Mouse (Mus musculus): ENCODE results near the gene Neurog2.

Gene Neurog2

DNA sequence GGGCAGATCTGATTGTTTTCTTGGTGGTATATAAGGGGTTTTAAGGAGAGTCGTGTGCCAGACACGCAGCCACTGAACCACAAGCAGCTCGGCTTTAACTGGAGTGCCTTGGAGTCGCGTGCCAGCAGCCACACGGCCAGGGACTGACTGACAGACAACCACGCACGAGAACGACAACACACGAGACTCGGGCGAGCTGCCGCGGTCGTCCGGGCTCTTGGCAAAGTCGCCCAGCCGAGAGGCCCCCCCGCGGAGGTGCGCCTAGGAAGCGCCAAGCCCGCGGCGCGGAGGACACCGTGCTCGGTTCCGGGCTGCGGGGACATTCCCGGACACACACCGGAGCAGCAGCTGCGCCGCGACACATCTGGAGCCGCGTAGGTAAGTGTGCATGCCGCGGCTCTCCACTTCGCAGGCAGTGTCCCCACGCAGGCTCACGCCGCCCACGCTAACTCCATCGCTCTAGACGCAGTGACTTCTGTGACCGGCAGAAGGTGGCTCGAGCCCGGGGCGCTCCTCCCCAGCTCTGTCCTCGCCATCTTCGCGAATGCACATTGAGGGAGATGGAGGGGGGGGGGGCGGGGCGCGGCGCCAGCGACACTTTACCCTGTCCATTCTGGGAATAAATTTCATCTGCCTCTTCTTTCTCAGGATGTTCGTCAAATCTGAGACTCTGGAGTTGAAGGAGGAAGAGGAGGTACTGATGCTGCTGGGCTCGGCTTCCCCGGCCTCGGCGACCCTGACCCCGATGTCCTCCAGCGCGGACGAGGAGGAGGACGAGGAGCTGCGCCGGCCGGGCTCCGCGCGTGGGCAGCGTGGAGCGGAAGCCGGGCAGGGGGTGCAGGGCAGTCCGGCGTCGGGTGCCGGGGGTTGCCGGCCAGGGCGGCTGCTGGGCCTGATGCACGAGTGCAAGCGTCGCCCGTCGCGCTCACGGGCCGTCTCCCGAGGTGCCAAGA lies at the start of gene Neurog2:
Gene Neurog2 (plus strand): TSS at position 56 of the 953 bp plus-strand sequence.
- DNase-seq (ENCODE audit: low read depth, low spot score) = no peak

DNA sequence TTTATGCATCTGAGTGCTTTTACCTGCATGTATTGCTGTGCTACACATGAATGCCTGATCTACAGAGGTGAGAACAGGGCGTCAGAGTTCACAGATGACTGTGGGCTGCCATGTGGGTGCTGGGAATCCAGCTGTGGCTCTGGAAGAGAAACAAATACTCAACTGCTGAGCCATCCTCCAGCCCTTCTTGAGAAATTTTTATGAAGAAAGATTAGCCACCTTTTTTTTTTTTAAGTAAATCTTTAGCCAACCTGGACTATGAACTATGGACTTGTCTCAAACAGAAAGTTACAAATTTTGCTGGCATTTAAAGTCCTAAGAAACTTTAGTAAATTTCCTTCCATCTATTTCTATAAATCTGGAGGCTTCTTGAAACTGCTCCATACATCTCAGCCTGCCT lies 35.8 kb upstream of the Neurog2 start:
- no peak for DNase-seq (ENCODE audit: low read depth, low spot score)

DNA sequence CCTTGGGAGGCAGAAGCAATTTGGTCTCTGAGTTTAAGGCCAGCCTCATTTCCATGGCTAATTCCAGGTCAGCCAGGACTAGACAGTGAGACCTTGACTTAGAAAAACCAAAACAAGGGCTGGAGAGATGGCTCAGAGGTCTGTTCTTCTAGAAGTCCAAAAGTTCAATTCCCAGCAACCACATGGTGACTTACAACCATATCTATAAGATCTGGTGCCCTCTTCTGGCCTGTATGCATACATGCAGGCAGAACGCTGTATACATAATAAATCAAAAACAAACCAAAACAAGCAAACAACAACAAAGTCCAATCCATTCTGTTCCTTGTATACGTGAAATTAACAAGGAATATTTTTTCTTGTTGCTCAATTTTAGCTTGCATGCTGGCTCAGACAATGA lies 24.8 kb upstream of the Neurog2 start:
- no peak for DNase-seq (ENCODE audit: low read depth, low spot score)

DNA sequence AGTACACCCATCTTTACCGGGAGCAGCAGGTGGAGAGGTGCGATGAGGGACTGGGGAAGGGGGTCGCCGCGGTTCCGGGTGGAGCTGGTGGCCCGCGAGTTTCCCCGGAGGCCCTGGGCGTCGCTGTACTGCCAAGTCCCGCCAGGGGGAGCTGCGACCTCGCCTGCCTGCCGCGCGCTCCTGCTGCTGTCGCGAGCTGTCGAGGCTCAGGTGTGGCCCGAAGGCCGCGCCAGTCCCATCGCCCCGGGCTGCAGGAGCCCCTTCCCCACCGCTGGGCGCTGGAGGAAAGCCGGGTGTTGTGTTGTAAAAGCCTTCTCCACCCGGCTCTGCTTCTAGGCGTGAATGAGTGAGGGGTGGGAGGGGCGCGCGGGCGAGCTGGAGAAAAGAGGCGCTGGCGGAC lies 7.6 kb upstream of the Neurog2 start:
- peak; percentile 60 for DNase-seq (ENCODE audit: low read depth, low spot score)

DNA sequence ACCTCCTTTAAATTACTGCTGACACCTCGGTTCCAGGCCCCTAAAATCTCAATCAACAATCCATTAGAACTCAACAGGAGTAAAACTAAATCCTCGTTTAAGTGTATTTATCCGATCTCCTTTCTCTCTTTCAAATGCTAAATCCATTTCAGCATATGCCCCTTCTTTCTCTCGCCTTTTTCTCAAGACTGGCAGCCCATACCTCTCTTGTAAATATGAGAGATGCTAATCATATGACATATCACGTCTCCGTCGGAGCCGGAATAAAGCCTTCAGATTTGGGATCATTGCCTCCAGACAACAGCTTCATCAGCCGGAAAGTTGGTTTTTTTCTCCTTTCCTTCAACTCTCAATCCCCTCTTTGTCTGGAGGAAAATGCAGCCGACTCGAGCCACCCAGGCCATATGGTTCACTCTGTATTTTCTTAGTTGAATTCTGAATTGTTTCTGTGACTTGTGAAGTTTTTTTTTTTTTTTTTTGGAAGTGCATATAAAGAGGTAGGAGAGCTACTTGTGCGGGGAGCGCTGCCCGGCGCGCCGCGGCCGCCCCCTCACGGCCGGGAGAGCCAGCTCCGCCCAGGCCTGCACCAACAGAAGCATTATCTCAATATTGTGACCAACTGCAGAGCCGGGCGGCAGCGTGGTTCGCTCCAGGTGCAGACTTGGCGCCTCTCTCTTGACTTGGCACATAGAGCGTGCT lies 7.1 kb upstream of the Neurog2 start:
- DNase-seq (ENCODE audit: low read depth, low spot score) = no peak

DNA sequence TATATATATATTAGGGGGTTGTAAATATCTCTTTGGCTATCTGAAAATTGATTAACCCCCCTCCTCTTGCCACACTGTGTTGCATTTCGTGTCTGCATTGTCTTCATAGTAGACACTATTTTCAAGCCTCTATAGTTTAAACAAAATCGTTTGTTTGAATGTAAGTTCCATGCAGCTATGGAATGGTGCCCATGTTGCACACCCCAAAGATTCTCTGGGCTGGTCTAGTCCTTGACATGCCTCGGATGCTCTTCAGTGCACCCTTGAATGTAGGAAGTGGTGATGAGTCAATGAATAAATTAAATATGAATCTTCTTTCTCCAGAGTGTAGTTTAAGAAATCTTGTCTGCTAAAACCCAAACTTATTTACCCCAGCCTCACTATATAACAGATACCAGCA lies 6.4 kb upstream of the Neurog2 start:
- no peak for DNase-seq (ENCODE audit: low read depth, low spot score)

DNA sequence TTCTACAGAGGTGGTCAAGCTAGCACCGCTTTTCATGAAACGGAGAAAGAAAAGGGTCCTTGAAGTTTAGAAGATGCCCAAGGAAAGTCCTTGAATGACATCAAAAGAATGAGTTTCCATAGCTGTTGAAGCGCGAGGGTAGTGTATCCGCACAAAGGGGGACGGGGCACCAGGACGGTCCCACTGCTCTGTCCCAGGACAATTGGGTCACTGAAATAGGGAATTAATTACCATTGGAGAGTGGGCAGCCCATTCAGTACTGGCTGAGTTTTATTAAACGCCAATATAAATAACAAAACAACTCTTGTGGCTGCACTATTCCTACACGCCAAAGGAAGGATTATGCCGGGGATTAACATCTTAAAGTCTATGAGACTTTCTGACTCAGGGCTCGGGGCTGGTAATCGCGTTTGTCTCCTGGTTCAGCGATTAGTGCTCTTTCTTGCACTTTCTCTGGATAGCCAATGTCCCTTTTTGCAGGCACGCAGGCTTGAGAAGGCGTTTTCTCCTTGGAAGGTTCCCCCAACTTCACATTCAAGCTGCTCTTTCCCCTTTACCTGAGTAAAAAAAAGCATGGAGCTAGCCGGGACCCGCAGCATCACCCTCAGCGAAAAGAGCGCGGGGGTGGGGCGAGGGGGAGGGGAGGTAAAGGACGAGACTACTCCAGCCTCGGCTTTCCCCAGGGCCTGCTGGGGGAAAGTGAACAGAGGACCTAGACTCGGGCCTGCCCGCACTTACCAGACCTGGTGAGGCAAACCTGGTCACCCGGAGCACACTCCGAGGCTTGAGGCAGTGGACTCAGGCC lies 5.6 kb upstream of the Neurog2 start:
- DNase-seq (ENCODE audit: low read depth, low spot score) = no peak

DNA sequence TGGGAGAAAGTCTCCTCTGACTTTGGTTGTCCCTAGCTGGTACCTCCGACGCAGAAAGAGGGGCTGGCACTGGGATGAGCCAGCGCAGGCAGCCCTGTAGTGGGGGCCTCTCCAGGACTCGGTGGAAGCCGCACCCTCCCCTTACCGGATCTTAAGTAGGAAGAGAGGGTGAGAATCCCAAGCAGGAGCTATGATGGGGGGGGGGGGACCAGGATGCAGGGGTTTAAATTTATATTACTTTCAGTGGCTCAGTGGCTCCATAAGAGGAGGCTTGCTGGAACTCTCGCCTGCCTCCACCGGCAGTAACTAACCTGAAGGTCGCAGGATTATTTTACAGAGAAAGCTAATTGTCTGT lies 5.0 kb upstream of the Neurog2 start:
- DNase-seq (ENCODE audit: low read depth, low spot score) = no peak

DNA sequence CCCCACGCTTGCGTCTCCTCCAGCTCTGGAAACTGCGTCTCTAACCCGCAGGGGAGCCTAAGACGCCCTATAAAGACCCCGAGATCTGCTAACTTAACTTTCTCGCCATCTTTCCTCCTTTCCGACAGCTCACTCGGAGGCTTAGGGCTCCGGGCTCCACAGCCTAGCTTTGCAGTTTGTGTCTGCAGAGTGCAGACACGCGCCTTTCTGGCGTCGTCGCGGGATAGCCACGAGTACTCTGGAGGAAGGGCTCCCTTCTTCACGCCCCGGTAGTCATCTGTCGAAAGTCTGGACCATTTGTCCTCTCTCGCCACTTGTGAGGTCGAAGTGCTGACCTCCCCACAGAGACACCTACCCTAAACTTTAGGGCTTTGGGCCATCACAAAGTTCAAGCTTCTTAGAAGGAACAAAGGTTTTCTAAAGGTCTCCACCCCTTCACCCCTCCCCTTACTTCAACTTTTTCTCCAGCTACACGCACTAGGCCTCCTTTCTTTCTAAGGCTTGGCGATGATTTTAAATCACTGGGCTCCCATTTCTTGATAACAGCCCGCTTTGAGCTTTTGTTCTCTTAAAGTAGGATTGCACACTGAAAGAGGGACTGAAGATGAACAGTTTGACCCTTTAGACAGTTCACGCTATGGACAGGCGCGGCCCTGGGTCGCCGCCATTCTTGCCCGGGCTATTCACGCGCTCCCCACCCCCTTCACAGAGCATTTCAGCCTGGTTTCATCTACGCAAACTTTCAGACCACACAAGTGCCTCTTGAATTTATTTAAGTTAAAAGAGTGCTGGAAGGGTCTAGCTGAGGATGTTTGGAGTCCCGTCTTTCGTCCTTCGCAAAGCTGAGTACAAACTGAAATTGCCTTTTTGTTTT lies 4.4 kb upstream of the Neurog2 start:
- no peak for DNase-seq (ENCODE audit: low read depth, low spot score)

DNA sequence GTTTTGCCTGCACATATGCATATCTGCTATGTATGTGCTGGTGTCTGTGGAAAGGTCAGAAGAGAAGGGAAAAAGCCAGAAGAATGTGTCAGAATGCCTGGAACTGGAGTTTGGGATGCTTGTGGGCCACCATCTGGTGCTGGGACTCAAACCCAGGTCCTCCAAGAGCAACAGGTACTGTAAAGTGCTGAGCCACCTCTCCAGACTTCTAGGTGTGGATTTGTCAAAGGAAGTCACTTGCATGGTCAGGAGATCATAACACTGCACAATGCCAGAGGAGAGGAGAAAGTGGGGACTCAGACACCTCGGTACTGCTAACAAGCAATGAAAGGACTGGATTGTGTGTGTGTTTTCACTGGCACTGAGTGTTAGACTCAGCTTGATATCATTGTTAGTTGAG lies 2.7 kb upstream of the Neurog2 start:
- DNase-seq (ENCODE audit: low read depth, low spot score) = no peak

DNA sequence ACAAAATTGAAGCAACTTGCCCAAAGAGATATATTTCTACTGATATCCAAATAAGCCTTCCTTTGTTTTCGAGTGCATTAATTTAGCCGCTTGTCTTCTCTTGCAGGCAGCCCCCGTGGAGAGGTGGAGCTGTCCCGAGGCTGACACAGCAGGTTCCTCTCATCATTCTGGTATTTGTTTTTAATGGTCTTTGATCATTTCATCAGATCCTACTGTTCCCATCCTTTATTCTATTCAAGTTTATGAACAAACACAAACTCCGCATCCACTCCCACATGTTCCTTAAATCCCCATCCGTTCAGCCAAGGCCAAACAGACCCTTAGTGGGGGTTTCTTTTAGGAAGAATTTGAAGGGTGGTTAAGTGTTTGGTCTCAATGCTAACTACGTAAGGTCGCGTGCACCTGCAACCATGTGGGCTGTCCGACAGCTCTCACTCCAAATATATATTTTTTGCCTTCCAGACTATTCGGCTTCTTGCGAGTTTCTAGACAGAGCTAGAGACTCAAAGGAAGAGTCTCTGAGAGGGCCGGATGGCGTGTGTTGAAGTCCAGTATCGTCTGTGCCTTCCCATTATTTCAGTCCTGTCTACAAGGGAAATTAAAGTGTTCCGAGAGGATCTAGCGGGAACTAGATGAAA lies 2.1 kb upstream of the Neurog2 start:
- DNase-seq (ENCODE audit: low read depth, low spot score) = no peak

DNA sequence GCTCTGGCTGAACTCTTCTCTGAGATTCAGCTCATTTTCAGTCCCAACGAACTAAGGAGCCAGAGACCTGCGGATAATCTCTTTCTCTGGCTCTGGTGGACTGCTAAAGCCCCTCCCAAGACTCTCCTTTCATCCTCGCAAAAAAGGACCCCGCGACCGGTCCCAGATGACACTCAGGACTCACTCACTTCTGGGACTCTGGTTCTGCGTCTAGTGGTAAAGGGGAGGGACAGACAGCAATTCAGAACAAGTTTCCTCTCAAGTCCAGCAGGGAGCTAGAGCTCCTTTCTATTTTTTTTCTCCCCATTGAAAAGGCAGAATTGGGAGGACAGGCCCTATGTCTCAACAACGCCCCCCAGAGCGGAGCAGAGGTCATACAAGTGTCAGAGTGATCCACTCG lies 1.4 kb upstream of the Neurog2 start:
- DNase-seq (ENCODE audit: low read depth, low spot score) = no peak

DNA sequence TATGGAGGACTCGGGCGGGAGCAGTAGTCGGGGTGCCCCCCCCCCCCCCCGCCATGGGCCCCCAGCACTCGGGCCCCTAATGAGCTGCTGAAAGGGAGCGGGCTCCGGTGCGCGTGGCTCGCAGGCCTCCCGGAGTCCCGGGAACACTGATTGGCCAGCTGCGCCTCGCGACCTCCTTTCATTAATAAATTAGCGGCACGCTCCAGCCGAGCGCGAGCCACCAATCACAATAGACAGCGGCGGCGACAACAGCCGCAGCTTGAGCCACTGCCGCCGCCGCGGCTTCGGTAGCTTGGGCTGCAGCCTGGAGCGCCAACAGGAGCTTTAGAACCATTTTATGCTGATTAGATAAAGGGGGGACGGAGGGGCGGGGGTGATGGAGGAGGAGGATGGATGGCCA lies 404 bp upstream of the Neurog2 start:
- no peak for DNase-seq (ENCODE audit: low read depth, low spot score)

DNA sequence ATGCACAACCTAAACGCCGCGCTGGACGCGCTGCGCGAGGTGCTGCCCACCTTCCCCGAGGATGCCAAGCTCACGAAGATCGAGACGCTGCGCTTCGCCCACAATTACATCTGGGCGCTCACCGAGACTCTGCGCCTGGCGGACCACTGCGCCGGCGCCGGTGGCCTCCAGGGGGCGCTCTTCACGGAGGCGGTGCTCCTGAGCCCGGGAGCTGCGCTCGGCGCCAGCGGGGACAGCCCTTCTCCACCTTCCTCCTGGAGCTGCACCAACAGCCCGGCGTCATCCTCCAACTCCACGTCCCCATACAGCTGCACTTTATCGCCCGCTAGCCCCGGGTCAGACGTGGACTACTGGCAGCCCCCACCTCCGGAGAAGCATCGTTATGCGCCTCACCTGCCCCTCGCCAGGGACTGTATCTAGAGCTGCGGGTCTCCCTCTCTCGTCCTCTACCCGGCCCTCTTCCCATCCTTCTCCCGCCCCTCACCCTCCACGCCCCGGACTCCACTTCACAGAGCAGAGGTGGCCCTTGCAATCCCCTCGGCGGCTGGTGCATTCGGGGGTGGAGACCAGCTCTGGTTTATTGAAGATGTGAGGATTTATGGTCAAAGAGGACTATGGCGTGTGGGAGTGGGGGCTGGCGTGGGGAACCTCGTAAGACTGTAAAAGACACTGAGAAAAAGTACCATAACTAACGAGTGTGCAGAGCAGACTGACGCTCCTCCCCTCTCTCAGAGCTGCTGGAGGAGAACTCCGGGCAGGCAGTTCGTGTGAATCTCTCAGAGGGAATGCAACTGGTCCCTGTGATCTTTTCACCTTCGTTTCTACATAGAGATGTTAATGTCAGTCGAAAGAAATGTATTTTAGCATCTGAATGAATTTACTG lies 1.4 kb downstream of the Neurog2 start:
- DNase-seq (ENCODE audit: low read depth, low spot score) = peak; percentile 65

DNA sequence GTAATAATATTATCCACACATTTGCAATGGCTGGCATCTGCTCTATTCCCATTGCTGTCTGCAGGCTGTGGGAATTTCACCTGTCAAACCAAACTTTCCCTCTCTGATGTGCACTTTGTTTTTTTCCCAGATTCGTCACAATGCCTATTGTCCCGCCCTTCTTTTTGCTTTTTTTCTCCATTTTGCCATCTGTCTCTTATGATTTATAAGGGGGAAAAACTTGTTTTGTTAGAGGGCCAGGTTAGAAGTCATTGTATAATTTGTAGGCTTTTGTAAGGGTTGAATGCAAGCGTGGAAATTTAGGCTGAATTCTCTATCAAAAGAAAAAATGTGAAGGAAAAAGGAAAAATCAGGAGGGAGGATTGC lies 2.0 kb downstream of the Neurog2 start:
- no peak for DNase-seq (ENCODE audit: low read depth, low spot score)

DNA sequence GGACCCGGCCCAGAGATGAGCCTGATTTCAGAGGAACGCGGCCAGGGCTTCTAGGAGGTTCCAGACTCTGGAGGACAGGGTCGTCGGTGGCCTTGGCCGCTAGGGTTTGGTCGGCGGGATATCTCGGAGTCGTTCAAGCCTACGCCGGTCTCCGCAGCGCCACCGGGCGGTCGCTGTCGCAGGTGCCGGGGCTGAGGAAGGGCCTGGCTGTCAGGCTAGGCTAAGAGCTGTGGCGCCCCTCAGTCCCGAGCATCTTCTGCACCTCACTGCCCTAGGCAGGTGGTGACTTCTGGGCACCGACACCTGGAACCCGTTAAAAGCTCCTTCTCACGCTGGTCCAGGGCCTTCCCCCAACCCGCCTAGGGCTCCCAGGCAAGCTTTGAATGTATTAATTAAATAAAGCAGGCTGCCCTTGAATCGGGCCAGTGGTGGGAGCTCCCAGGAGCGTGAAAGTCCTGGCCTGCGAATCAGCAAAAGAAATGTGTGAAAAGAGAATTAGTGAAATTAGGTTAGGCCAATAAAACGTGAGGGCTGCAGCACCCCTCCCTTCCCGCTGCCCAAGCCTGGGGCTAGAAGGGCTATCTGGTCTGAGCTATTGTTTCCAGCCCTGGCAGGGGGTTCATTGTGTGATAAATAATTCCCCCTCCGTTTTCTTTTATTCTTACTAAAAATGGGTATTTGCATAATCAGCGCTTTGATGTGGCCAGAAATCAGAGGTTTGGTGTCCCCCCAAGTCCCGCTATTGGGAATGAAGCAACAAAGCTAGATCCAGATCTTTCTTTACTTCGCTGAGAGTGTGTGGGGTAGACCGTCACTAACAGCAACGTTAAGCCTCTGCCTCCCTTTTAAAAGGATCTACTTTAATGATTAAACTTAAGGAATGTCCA lies 7.2 kb downstream of the Neurog2 start:
- no peak for DNase-seq (ENCODE audit: low read depth, low spot score)

DNA sequence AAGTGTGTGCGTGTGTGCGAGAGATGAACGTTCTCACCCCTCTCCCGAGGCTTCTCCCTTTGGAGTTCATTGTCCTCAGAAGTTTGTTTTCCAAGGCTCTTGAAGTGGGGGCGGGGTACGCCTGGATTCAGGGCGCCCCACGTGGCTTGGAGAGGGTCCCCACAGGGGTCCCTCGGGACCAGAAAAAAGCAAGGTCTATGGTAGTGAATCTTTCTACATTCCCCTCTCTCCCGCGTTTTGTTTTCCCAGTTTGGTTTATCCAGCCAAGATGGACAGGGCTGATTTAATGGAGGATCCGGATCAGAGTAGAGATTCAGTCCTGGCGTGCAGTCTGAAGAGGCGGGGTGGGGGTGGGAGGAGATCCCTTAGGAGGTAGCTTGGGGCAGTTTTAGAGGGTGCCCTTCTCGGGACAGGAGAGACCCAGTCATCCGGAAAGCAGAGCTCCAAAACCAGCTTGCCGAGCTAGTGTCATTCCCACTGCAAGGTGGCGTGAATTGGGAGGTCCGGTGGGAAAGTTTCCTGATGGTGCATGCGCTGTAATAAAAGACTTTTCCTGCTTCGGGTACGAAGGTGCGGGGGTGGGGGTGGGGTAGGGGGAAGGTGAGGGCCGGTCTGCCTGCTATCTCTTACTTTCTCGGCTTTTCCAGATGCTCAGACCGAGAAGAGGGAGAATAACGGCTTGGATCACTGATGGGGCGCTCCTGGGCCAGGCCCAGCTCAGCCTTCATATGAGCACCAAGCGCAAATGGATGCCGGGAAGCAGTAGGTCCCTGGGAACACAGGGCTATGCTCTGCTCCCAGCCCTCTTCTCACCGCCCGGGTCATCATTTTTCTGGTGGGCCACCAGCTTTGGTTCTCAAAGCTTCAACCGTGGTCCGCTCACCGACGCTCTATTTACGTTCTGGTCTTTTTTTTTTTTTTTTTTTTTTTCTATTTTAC lies 8.1 kb downstream of the Neurog2 start:
- DNase-seq (ENCODE audit: low read depth, low spot score) = no peak

DNA sequence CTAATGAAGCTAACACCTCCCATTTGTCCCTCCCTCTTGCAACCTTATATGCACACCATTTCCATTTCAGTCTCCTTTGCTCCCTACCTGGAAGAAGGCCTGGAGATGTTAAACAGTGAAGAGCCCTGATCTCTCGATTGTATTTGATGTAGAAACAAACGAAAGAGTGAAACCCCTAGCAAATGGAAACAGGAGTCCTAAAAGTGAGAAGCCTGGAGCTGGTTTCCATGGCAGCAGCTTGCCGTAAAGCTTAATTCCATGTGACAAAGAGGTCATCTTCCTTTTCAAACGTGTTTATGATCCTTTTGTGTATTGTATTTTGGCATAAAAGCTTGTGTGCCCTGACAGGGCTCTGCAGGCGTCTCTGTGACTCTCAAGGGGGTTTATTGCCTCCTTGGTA lies 9.3 kb downstream of the Neurog2 start:
- no peak for DNase-seq (ENCODE audit: low read depth, low spot score)

Data from embryo, embryonic 11.5 days (tissue).